Mouse (Mus musculus) Patski (cell line): Measurements from ENCODE around the gene Impad1. TPM values are rescaled to one million over a fixed set of nuclear protein-coding genes. Genes with fewer than 3 reads are reported as not detected.
A peak's percentile ranks its signal among the peaks of the same experiment; 100 is the strongest.

Experiments used
- ATAC-seq: fragments of 100-300 bp; one replicate; pipeline ENCODE4 v1.8.0; 2021
- CTCF ChIA-PET: fragments of 350-600 bp; sonication (Branson Sonifier 250); formaldehyde crosslinking; loops from one replicate; lab custom pipeline; 2022; ENCODE audit warnings: inconsistent platforms; lab: Charles Lee
- POLR2A ChIA-PET: fragments of 350-600 bp; sonication (Branson Sonifier 250); formaldehyde crosslinking; loops from one replicate; lab custom pipeline; 2022; ENCODE audit warnings: antibody characterized with exemption, inconsistent platforms; lab: Charles Lee
- DNase-seq: peaks from one replicate; pipeline ENCODE4 v3.0.0-alpha.2; 2011; ENCODE audit warnings: low read depth, low spot score
- H3K27me3 ChIP-seq: fragments of 371-371 bp; one replicate; pipeline ENCODE4 v1.5.1; 2021
- CTCF ChIP-seq: fragments of 100-300 bp; IDR thresholded peaks from one replicate; pipeline ENCODE4 v1.5.1; 2021
- in situ Hi-C: fragments of 300-500 bp; cut with MboI; formaldehyde crosslinking; loops from 3 replicates; pipeline ENCODE4 v1.11.1; 2018; ENCODE audit warnings: low pct_unique_long_range_greater_than_20kb, mixed read lengths
- polyA plus RNA-seq: library from polyadenylated mRNA; unstranded; gene quantifications from one replicate; pipeline ENCODE4 v1.2.3, GENCODE M21; 2021

The Impad1 gene
- polyA plus RNA-seq, 1 experiment from 2014 or later, result 38.1 TPM

DNA sequence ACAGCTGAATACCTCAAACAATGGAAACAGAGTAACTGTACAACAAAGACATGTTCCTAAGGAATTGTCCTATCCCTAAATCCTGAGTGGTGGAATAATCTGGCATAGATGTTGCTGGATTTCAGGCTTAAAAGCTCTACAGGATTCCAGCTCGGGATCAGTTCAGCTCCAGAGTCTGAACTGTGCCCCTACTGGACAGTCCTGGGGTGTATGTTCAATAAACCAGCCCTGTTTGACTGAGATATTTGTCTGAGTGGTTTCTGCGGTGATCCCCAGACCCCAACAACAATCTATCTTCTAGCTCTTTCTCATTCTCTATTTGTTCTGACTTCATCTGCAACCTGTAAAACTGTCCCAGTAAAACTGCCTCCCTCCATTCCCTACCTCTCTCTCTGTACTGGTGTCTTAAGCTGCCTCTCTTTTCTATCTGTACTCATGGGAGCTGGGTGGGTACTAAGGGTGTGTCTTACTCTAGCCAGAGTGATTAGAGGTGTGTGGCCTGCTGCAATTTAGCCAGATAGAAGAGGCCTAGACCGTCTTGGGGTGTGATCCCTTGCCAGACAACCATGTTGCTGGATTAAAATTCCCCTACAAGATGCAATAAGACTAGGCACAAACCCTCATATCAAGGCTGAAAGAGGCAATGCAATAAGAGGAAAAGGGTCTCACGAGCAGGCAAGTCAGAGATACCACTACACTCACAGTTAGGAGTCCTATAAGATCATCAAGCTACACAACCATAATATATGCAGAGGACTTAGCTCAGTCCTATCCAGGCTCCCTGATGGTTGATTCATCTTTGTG is 10.1 kb downstream of the Impad1 start:
- in situ Hi-C loops, result no loop called here
- no peak for TF ChIP-seq CTCF
- DNase-seq (no peak), ATAC-seq (no peak)
- ChIA-PET POLR2A (no interaction called here), CTCF (no interaction called here)
- H3K27me3 ChIP-seq, result no peaks in the 10 kb centered on the region

DNA sequence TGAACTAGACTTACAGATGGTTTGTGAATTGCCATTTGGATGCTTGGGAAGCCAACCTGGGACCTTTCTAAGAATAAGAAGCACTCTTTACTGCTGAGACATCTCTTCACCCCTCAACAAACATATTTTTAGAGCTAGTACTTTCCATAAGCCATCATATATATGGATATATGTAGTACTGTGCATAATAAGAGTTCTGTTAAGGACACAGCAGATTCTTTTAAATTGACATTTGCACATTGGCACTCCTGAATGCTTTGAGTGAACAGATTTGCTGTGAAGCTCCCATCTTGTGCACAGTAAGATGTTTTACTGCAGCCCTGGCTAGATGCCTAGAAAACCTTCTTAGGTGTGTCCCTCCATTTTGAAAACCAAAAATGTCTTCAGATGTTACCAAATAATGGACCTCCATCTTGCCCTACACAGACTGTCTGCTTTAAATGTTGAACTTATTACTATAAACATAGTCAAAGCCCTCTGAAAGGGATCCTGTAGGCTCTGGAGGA is 13.8 kb downstream of the Impad1 start:
- DNase-seq (no peak), ATAC-seq (no peak)
- TF ChIP-seq CTCF, result no peak
- in situ Hi-C loops, result no loop called here
- ChIA-PET CTCF (no interaction called here), POLR2A (no interaction called here)
- no peaks in the 10 kb centered on the region for H3K27me3 ChIP-seq

DNA sequence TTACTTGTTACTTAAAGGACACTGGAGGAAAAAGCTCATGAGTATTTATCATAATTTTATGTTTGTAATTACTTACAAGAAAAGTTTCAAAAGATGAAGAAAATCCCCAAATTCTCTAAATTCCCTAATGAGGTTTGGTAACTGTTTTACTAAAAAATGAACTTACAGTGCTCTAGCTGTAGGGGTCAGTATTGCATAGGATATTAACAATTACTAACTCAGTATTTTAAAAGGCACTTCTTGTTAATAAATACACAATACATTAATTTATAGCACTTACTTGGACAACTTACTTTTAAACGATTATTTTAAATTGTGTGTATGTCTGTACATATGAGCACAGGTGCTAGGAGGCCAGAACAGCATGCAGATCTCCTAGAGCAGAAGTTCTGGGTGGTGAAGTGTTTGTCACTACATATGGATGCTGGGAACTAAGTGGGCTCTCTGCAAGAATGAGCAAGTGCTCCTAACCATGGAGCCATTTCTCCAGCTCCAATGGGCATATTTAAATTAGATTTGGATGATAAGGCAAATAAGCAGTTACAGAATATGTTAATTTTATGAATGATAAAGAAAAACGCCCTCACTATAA is 21.5 kb downstream of the Impad1 start:
- H3K27me3 ChIP-seq, result no peaks in the 10 kb centered on the region
- DNase-seq (no peak), ATAC-seq (no peak)
- POLR2A ChIA-PET, result interaction anchor here (0.6 kb wide), 1 partner anchor 346 kb away, joined by 3 read pairs; no protein-coding TSS in a partner anchor
- peak; percentile 33 for TF ChIP-seq CTCF
- in situ Hi-C loops, result no loop called here
- CTCF ChIA-PET, result no interaction called here

DNA sequence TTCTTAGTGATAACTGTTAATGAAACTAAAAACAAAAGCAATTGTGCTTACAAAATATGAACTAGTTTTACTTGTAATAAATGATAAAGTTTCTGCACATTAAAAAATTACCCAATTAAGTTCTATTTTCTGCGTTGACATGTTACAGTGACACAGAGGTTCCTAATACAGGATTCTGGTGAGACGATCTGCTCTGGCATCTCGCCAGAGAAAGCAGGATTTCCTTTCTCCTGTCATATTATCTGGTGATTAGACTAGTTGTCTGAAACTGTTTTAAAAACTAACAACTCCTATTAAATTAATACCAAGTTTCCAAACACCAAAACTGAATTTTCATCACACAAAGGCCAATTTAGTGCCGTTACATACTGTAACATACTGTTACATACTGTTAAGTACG is 27.3 kb downstream of the Impad1 start:
- DNase-seq (no peak), ATAC-seq (no peak)
- in situ Hi-C loops, result no loop called here
- POLR2A ChIA-PET, result no interaction called here
- TF ChIP-seq CTCF, result no peak
- H3K27me3 ChIP-seq, result no peaks in the 10 kb centered on the region
- CTCF ChIA-PET, result no interaction called here

DNA sequence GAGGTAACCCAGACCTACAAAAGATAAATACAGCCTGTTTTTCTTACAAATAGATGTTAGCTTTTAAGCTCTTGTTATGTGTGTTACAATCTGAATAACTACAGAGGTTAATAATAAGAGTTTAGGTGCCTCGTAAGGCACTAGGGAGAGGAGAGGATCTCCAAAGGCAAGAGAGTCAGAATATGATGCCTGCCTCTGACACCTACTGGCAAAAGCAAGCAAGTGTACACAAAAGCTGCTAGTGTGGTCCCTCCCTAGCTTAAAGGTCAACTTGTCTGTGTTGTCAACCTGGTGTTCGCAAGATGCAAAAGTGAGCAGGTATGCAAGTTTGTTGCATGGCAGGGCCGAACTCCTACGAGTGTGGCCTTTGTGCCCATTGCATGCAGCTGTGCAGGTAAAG is 34.8 kb downstream of the Impad1 start:
- no peak for ATAC-seq
- in situ Hi-C loops, result no loop called here
- CTCF ChIA-PET, result no interaction called here

DNA sequence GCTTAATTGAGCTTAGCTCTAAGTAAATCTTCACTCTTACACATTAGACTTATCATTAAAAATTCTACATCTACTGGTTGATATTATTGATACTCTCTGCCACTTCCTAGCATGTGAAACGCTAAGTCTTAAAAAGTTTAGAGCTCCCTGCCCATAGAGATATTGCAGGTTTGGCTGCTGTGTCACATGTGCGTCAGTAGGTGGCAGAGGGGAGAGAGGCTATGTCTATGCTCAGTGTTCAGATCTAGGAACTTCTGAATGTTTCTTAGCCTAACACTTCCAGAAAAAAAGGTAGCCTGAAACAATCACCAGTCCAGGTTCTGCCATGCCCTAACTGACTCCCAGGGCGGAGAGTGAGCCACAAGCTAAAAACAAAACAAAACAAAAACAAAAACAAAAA is 63.7 kb downstream of the Impad1 start:
- ChIA-PET CTCF (no interaction called here), POLR2A (no interaction called here)
- no peak for ATAC-seq
- no peaks in the 10 kb centered on the region for H3K27me3 ChIP-seq
- TF ChIP-seq CTCF, result peak; percentile 30
- in situ Hi-C loops, result loop anchor here (10.0 kb wide), 1 partner anchor 755 kb away; the partner anchor contains the start of gene Gm11808
- DNase-seq, result no peak

More for the DNA sequence above, 34.8 kb downstream of the Impad1 start:
- TF ChIP-seq CTCF, result peak; percentile 33
- DNase-seq, result no peak
- H3K27me3 ChIP-seq, result no peaks in the 10 kb centered on the region
- POLR2A ChIA-PET, result no interaction called here

DNA sequence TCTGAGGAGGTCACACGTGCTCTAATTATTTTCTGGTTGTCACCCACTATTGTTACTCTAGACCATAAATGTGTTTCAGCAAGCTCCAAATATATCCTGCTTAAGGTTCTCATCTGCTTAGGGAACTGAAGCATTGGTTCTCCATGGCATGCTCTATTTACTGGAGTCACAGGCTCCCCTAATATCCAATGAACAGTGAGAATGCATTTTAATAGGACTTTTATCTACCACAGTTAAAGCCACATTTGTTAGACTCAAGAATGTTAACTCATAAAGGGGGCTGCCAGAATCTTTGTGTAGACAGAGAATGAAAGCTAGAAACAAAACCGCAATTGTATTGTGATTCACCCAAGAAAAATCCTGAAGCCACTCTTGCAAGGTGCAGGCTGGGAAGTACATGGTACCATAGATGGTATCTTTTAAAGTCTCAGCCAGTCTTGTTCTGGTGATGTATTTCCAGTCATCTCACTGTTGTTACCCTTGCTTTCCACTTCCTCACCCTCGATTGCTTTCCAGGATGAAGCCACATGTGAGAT is 66.8 kb downstream of the Impad1 start:
- DNase-seq (no peak), ATAC-seq (no peak)
- in situ Hi-C loops, result loop anchor here (10.0 kb wide), 1 partner anchor 752 kb away; the partner anchor contains the start of gene Gm11808
- TF ChIP-seq CTCF, result no peak
- no peaks in the 10 kb centered on the region for H3K27me3 ChIP-seq
- POLR2A ChIA-PET, result no interaction called here
- CTCF ChIA-PET, result interaction anchor here (1.1 kb wide), 1 partner anchor 17 kb away, joined by 4 read pairs; no protein-coding TSS in a partner anchor

DNA sequence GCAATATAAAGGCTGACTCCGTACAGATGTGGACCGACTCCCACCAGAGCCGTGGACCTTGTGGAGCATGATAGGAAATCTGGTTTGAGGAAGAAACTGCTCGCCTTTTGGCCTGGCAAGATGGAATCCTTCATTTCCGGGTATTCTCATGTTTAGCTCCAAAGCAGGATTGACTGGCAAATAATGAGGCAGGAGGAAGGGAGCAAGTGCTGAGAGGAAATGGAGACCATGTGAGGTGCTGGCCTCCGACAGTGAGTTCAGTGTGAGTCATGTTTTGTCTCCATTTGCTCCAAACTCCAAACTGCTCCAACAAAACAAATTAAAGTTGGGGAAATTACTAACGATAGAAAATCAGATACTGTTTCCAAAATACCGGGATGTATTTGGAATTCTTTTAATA is 69.3 kb downstream of the Impad1 start:
- in situ Hi-C loops, result loop anchor here (10.0 kb wide), 1 partner anchor 749 kb away; the partner anchor contains the start of gene Gm11808
- no peaks in the 10 kb centered on the region for H3K27me3 ChIP-seq
- POLR2A ChIA-PET, result no interaction called here
- no peak for DNase-seq
- CTCF ChIA-PET, result no interaction called here
- no peak for TF ChIP-seq CTCF
- ATAC-seq, result no peak

DNA sequence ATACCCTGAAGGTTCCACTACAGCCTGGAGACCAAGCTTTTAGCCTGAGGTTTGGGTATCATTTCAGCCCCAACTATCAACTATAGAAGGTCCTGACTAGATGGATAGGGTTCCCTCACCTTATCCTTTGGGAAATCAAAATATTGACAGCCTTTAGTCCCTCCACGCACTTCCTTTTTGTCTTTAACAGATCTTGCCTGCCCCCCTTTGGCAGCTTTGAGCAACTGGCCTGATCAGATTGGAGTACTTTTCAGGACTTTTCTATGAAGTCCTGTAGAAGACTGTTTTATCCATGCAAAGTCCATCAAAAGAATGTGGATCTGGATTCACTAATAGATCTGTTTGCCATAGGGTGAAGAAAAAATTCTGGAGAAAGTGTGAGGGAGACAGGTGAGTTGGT is 71.1 kb downstream of the Impad1 start:
- H3K27me3 ChIP-seq, result no peaks in the 10 kb centered on the region
- in situ Hi-C loops, result loop anchor here (10.0 kb wide), 1 partner anchor 747 kb away; the partner anchor contains the start of gene Gm11808
- DNase-seq (no peak), ATAC-seq (no peak)
- POLR2A ChIA-PET, result interaction anchor here (0.5 kb wide), 1 partner anchor 11 kb away, joined by 4 read pairs; no protein-coding TSS in a partner anchor
- CTCF ChIA-PET, result no interaction called here
- TF ChIP-seq CTCF, result peak; percentile 12

DNA sequence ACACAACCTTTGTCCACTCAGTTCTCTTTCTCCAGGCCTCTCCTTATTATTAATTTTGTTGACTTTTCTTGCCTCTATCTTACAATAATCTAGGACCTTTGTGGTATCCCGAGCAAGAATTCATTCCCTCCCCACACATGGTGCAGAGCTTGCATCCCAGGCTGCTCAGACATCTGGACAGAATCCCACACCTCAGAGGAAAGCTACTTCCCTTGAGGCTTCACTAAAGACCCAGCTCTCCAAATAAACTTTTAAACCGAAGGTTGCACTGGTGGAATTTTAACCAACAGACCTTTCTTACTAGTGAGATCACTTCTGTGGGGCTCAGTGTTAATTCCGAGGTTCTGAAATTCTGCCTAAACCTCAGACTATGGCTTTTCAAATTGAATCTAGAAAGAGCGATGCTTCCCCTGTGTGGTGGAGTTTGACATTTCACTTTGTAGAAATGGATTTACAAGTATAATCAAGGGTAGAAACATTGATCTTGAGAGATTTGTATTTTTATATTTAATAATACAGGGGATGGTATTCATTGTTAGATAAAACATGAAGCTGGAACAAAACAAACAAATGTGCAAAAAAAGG is 75.3 kb downstream of the Impad1 start:
- CTCF ChIA-PET, result interaction anchor here (1.4 kb wide), 1 partner anchor 578 kb away, joined by 9 read pairs; no protein-coding TSS in a partner anchor
- POLR2A ChIA-PET, result no interaction called here
- ATAC-seq, result no peak
- TF ChIP-seq CTCF, result no peak
- H3K27me3 ChIP-seq, result peaks cover 4% of the 10 kb centered on the region
- in situ Hi-C loops, result loop anchor here (10.0 kb wide), 1 partner anchor 573 kb away; no protein-coding TSS in a partner anchor
- DNase-seq, result no peak
